Mouse (Mus musculus): ENCODE measurements around the gene Uqcc2.

DNA sequence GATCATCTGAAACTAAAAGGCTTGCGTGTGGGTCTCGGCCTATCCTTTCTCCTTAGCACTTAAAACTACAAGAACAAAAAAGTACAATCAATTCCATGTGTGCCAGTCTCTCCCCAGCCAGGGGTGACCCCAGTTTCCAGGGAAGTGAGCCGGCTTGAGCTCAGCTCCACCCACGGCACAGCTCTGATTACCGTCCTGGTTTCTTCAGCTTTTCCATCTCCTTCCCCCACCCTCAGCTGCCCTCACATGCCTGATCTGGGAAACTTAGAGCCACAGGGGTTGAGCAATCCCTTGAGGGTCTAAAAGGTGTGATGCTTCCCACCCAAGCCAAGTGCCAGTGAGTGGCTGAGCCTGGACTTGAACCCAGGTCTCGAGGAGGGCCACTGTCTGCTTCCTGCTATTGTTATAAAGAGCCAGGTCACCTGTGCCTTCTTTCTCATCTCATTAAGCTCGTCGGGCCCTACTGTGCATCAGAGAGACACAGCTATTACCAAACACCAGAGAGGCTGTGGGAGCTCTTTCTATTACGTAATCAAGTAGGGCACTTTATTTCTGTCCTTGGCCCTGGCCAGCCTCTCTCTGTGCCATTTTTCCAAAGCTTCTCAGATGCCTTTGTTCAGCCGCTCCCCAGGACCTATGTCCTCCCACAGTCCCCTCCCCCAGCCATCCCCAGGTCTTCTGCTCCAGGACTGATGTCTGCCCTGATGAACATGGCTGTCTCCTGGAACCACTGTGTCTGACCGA lies 36.4 kb upstream of the Uqcc2 start:
- TF ChIP-seq CTCF (conservative IDR thresholded peaks at IDR 0.05; ENCODE audit: insufficient read depth, insufficient read length, low read depth, low read length) (no peak), POLR2A (IDR thresholded peaks at IDR 0.05; ENCODE audit: low read depth, low read length) (no peak)
